Mouse (Mus musculus): ENCODE results near the gene Tfeb.

DNA sequence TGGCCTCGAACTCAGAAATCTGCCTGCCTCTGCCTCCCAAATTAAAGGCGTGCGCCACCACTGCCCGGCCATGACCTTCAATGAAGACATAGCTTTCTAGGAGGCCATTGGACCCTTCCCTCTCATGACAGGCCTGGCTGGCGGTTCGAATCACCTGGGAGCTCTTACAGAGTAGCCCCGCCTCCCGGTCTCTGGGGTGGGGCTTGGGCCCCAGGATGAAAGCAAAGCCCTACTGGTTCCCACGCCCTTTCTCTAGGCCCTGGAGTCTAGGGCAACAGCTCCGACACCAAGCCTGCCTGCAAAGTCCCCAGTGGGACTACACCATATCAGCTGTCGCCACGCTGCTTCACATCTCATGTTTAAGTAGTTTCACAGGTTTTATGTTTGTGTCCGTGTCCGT is 7.3 kb downstream of the Tfeb start:
- no peak for TF ChIP-seq HCFC1 (IDR thresholded peaks at IDR 0.05; ENCODE audit: low read depth, low read length)
- no peak for TF ChIP-seq CTCF (conservative IDR thresholded peaks at IDR 0.05 in 1 of 2, IDR thresholded peaks at IDR 0.05 in 1 of 2; ENCODE audit: low read depth in 2 of 2, low read length in 2 of 2)
- TF ChIP-seq TBP (conservative IDR thresholded peaks at IDR 0.05; ENCODE audit: low read depth, low read length), result no peak
- TF ChIP-seq POLR2A (IDR thresholded peaks at IDR 0.05; ENCODE audit: low read depth, low read length), result no peak
- TF ChIP-seq MXI1 (IDR thresholded peaks at IDR 0.05; ENCODE audit: low read depth, low read length), result no peak
- no peak for TF ChIP-seq MAZ (IDR thresholded peaks at IDR 0.05; ENCODE audit: low read depth, low read length)
- no peak for TF ChIP-seq ZMIZ1 (IDR thresholded peaks at IDR 0.05; ENCODE audit: low read depth, low read length)
- no peak for TF ChIP-seq UBTF (IDR thresholded peaks at IDR 0.05; ENCODE audit: low read depth, low read length)
- TF ChIP-seq EP300 (IDR thresholded peaks at IDR 0.05; ENCODE audit: low read length), result no peak
- no peak for TF ChIP-seq RAD21 (IDR thresholded peaks at IDR 0.05; ENCODE audit: low read depth, low read length)

All from CH12.LX (cell line).